ENCODE assay signal across 11 mouse cellular contexts in the genomic region with DNA sequence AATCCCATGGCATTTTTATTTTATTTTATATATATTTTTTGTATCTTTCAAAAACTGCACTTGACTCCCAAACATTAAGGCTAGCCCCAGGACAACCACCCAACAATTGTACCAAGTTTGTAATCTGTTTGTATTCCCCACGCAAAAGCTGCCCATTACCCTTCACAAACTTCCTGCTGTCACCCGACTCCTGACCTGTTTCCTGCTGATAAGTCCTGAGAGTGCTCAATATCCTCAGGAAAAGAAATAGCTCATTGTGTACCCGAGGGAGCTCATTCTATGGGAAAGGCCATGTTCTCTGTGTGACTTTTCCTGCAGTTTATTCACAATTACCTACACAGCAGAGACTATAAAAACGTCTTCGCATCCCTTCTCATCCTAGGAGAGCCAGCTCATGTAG. TPM values are rescaled to one million over a fixed set of nuclear protein-coding genes. Genes with fewer than 3 reads are reported as not detected.
DNase-seq lines count a peak whose midpoint lies in the region; ATAC-seq and TF ChIP-seq lines count a peak whose summit lies in the region.
"Had no signal": no experiment of that assay in that cellular context is flagged by ENCODE, and none has a peak within 500 bp of the region (broad histone marks: within the 10 kb centered on the region; RNA-seq: fewer than 3 reads in every experiment).

No protein-coding gene starts in this region.

- peaks cover 0 to 4% of the 10 kb centered on the region in 2 experiments; a peak in 1 of 4 replicates for H3K27me3 ChIP-seq in MEL (ENCODE audit: control insufficient read depth in 1 of 2, insufficient read depth in 2 of 2, low read length in 2 of 2)
- no peaks in the 10 kb centered on the region for H3K27me3 ChIP-seq in liver, postnatal 0 days (ENCODE audit: insufficient read depth, low read length)
- no peaks in the 10 kb centered on the region for H3K27me3 ChIP-seq in hindbrain, embryonic 10.5 days (ENCODE audit: insufficient read depth, poor library complexity, severe bottlenecking)

- peak; percentile 15 for DNase-seq in MEL (ENCODE audit: low read depth, low spot score)
- DNase-seq in embryo, embryonic 11 days, result peak; percentile 16
- DNase-seq in liver, postnatal 0 days, result no peak
- DNase-seq in thymus, postnatal 25 days, result no peak
- DNase-seq in spleen, adult 12 weeks (ENCODE audit: low spot score), result no peak
- no peak for DNase-seq in gastrocnemius, adult 8-10 months (ENCODE audit: low spot score in 2 of 2)
- no peak for DNase-seq in hindbrain, embryonic 10.5 days (ENCODE audit: low spot score)

- peak; percentile 16 to 32; a peak in 2 of 4 replicates for TF ChIP-seq EP300 in MEL (IDR thresholded peaks at IDR 0.05; ENCODE audit: low read depth in 1 of 2, low read length in 2 of 2)
- peak; percentile 82 for TF ChIP-seq EP300 in liver, postnatal 0 days (IDR thresholded peaks at IDR 0.05; ENCODE audit: low read depth)

- no peaks in the 10 kb centered on the region for H3K79me2 ChIP-seq in MEL (ENCODE audit: control insufficient read depth, insufficient read depth, low read length, poor library complexity)

- TF ChIP-seq POLR2A in MEL (IDR thresholded peaks at IDR 0.05; ENCODE audit: control insufficient read depth in 1 of 2, insufficient read depth in 1 of 2, low read depth in 1 of 2, low read length in 2 of 2, poor library complexity in 1 of 2), result no peak

- no peak overlapping the region for H3K4me3 ChIP-seq in MEL (ENCODE audit: control insufficient read depth in 1 of 2, insufficient read depth in 1 of 2, low read depth in 2 of 2, low read length in 2 of 2)
- no peak overlapping the region for H3K4me3 ChIP-seq in liver, postnatal 0 days (ENCODE audit: low read depth, low read length)
- no peak overlapping the region for H3K4me3 ChIP-seq in hindbrain, embryonic 10.5 days

- WGBS in liver, postnatal 0 days (ENCODE audit: insufficient replicate concordance), result 29% methylated on average over 5 of the region's 5 CpGs
- 47% methylated on average over 5 of the region's 5 CpGs for WGBS in hindbrain, embryonic 10.5 days

- H3K4me1 ChIP-seq in MEL (ENCODE audit: control insufficient read depth in 1 of 2, insufficient read depth in 2 of 2, low read length in 2 of 2), result peaks cover 0 to 3% of the 10 kb centered on the region in 2 experiments; a peak in 1 of 4 replicates
- H3K4me1 ChIP-seq in liver, postnatal 0 days (ENCODE audit: insufficient read depth), result peaks cover 13% of the 10 kb centered on the region
- H3K4me1 ChIP-seq in hindbrain, embryonic 10.5 days (replicated peaks), result no peaks in the 10 kb centered on the region

- H3K9me3 ChIP-seq in MEL (replicated peaks; ENCODE audit: insufficient read depth, low read length), result no peaks in the 10 kb centered on the region
- no peaks in the 10 kb centered on the region for H3K9me3 ChIP-seq in liver, postnatal 0 days (ENCODE audit: low read length)
- H3K9me3 ChIP-seq in hindbrain, embryonic 10.5 days, result no peaks in the 10 kb centered on the region

- H3K36me3 ChIP-seq in MEL (ENCODE audit: control insufficient read depth in 1 of 2, insufficient read depth in 2 of 2, low read length in 2 of 2), result no peaks in the 10 kb centered on the region; a peak in 1 of 4 replicates
- no peaks in the 10 kb centered on the region for H3K36me3 ChIP-seq in liver, postnatal 0 days (replicated peaks; ENCODE audit: insufficient read depth, low read length)
- H3K36me3 ChIP-seq in hindbrain, embryonic 10.5 days, result no peaks in the 10 kb centered on the region

- TF ChIP-seq CTCF in MEL (IDR thresholded peaks at IDR 0.05 in 2 of 3, conservative IDR thresholded peaks at IDR 0.05 in 1 of 3; ENCODE audit: control insufficient read depth in 1 of 3, insufficient read depth in 1 of 3, low read depth in 2 of 3, low read length in 3 of 3, poor library complexity in 1 of 3, severe bottlenecking in 1 of 3), result no peak
- no peak for TF ChIP-seq CTCF in liver, postnatal 0 days (IDR thresholded peaks at IDR 0.05; ENCODE audit: low read depth)

- H3K4me2 ChIP-seq in liver, postnatal 0 days (ENCODE audit: low read depth, low read length), result no peak overlapping the region

- TF ChIP-seq RAD21 in MEL (IDR thresholded peaks at IDR 0.05; ENCODE audit: low read depth, low read length), result no peak

- no peak overlapping the region for H3K9ac ChIP-seq in MEL (ENCODE audit: control insufficient read depth, low read depth, low read length, poor library complexity, severe bottlenecking)
- H3K9ac ChIP-seq in liver, postnatal 0 days (replicated peaks), result no peak overlapping the region

- ATAC-seq in hematopoietic stem cell, adult 5-6 weeks (replicated peaks in 1 of 2; ENCODE audit: insufficient read depth in 1 of 2, low FRiP score in 2 of 2, low TSS enrichment in 1 of 2, low read depth in 1 of 2, poor library complexity in 2 of 2, severe bottlenecking in 2 of 2), result peak; percentile 68 to 72
- peak; percentile 35; the same call in 1 of the 2 replicates for ATAC-seq in liver, postnatal 0 days

- H3K27ac ChIP-seq in MEL (ENCODE audit: control insufficient read depth, low read depth, low read length), result no peak overlapping the region
- no peak overlapping the region for H3K27ac ChIP-seq in liver, postnatal 0 days (ENCODE audit: low read depth)
- no peak overlapping the region for H3K27ac ChIP-seq in hindbrain, embryonic 10.5 days

TF ChIP-seq in MEL, 35 proteins besides CTCF, POLR2A, EP300 and RAD21:
- TF ChIP-seq ZNF384 (IDR thresholded peaks at IDR 0.05; ENCODE audit: low read depth, low read length), result no peak
- TF ChIP-seq MYB (IDR thresholded peaks at IDR 0.05; ENCODE audit: low read depth, low read length), result no peak
- TF ChIP-seq GATA1 (IDR thresholded peaks at IDR 0.05; ENCODE audit: low read depth, low read length), result 0 out of 2 replicates have a peak, but pooled peaks have one; percentile 6
- no peak for TF ChIP-seq CHD1 (IDR thresholded peaks at IDR 0.05; ENCODE audit: low read depth, low read length)
- TF ChIP-seq TCF12 (IDR thresholded peaks at IDR 0.05; ENCODE audit: low read depth, low read length), result peak; percentile 10; the same call in 1 of the 2 replicates
- no peak for TF ChIP-seq MAX (IDR thresholded peaks at IDR 0.05; ENCODE audit: low read length)
- no peak for TF ChIP-seq USF1 (IDR thresholded peaks at IDR 0.05; ENCODE audit: low read depth, low read length)
- TF ChIP-seq ZKSCAN1 (IDR thresholded peaks at IDR 0.05; ENCODE audit: low read depth, low read length), result no peak
- TF ChIP-seq TAL1 (IDR thresholded peaks at IDR 0.05; ENCODE audit: low read length), result peak; percentile 35
- TF ChIP-seq ZC3H11A (IDR thresholded peaks at IDR 0.05; ENCODE audit: low read depth, low read length), result no peak
- TF ChIP-seq BHLHE40 (IDR thresholded peaks at IDR 0.05; ENCODE audit: borderline replicate concordance, low read depth, low read length), result peak; percentile 43; the same call in 1 of the 2 replicates
- TF ChIP-seq E2F4 (IDR thresholded peaks at IDR 0.05; ENCODE audit: borderline replicate concordance, low read depth, low read length), result no peak
- TF ChIP-seq KAT2A (conservative IDR thresholded peaks at IDR 0.05; ENCODE audit: low read depth, low read length), result no peak
- TF ChIP-seq MEF2A (IDR thresholded peaks at IDR 0.05; ENCODE audit: extremely low read depth, insufficient replicate concordance, low read depth, low read length, poor library complexity, severe bottlenecking), result no peak
- no peak for TF ChIP-seq RCOR1 (IDR thresholded peaks at IDR 0.05; ENCODE audit: low read depth, low read length)
- no peak for TF ChIP-seq MAZ (IDR thresholded peaks at IDR 0.05; ENCODE audit: low read depth, low read length)
- no peak for TF ChIP-seq MXI1 (IDR thresholded peaks at IDR 0.05; ENCODE audit: low read depth, low read length)

RNA-seq across cellular contexts. Expression of a gene that starts 17.1 kb away (rescaled TPM):
- not detected in 2 replicates for total RNA-seq in MEL (2012; rRNA removed)
- polyA plus RNA-seq in MEL (2012; ENCODE audit: insufficient read depth in 1 of 2, insufficient read length in 2 of 2, low read depth in 1 of 2, low replicate concordance in 2 of 2, missing spikeins in 1 of 2), result not detected
- 0.50 and 1.0 TPM in 2 replicates for total RNA-seq in hematopoietic stem cell, adult 5-6 weeks (2017)
- 0.56 and 0.92 TPM in 2 replicates for polyA plus RNA-seq in liver, postnatal 0 days (2015; fragmentation: Nextera tagmentation; extraction: Ambion mirVana)
- total RNA-seq in gastrocnemius, adult 8-10 months (2022), result not detected
- polyA plus RNA-seq in hindbrain, embryonic 10.5 days (2016; fragmentation: Nextera tagmentation; extraction: Ambion mirVana), result 0.24 and 0.35 TPM in 2 replicates
- total RNA-seq: granulocyte monocyte progenitor cell, adult 5-6 weeks; left cerebral cortex, postnatal 25 days had no signal

RNA-seq across cellular contexts. Expression of a gene that starts 26.0 kb away (rescaled TPM):
- not detected in 2 replicates for total RNA-seq in MEL (2012; rRNA removed)
- not detected for polyA plus RNA-seq in MEL (2012; ENCODE audit: insufficient read depth in 1 of 2, insufficient read length in 2 of 2, low read depth in 1 of 2, low replicate concordance in 2 of 2, missing spikeins in 1 of 2)
- total RNA-seq in hematopoietic stem cell, adult 5-6 weeks (2017), result 9.8 and 12.4 TPM in 2 replicates
- polyA plus RNA-seq in liver, postnatal 0 days (2015; fragmentation: Nextera tagmentation; extraction: Ambion mirVana), result 0.65 and 1.0 TPM in 2 replicates
- total RNA-seq in gastrocnemius, adult 8-10 months (2022), result 1 to 10 TPM; 1.5 to 4.4 (median 2.0) TPM
- 0.46 and 1.2 TPM in 2 replicates for polyA plus RNA-seq in hindbrain, embryonic 10.5 days (2016; fragmentation: Nextera tagmentation; extraction: Ambion mirVana)
- total RNA-seq: granulocyte monocyte progenitor cell, adult 5-6 weeks had no signal

RNA-seq across cellular contexts. Expression of a gene that starts 28.7 kb away (rescaled TPM):
- total RNA-seq in MEL (2012; rRNA removed), result not detected in 2 replicates
- polyA plus RNA-seq in MEL (2012; ENCODE audit: insufficient read depth in 1 of 2, insufficient read length in 2 of 2, low read depth in 1 of 2, low replicate concordance in 2 of 2, missing spikeins in 1 of 2), result not detected
- total RNA-seq in hematopoietic stem cell, adult 5-6 weeks (2017), result 1.6 and 6.3 TPM in 2 replicates
- polyA plus RNA-seq in liver, postnatal 0 days (2015; fragmentation: Nextera tagmentation; extraction: Ambion mirVana), result 53.8 and 56.0 TPM in 2 replicates
- total RNA-seq in gastrocnemius, adult 8-10 months (2022), result not detected
- polyA plus RNA-seq in hindbrain, embryonic 10.5 days (2016; fragmentation: Nextera tagmentation; extraction: Ambion mirVana), result 13.3 and 18.0 TPM in 2 replicates
- total RNA-seq: left cerebral cortex, postnatal 25 days had no signal

RNA-seq across cellular contexts. Expression of a gene that starts 40.1 kb away (rescaled TPM):
- not detected in 2 replicates for total RNA-seq in MEL (2012; rRNA removed)
- polyA plus RNA-seq in MEL (2012; ENCODE audit: insufficient read depth in 1 of 2, insufficient read length in 2 of 2, low read depth in 1 of 2, low replicate concordance in 2 of 2, missing spikeins in 1 of 2), result not detected
- 0.25 TPM in 1 of 2 replicates, not detected in the other for total RNA-seq in hematopoietic stem cell, adult 5-6 weeks (2017)
- 0.11 TPM in 1 of 2 replicates, not detected in the other for polyA plus RNA-seq in liver, postnatal 0 days (2015; fragmentation: Nextera tagmentation; extraction: Ambion mirVana)
- total RNA-seq in gastrocnemius, adult 8-10 months (2022), result not detected
- not detected in 2 replicates for polyA plus RNA-seq in hindbrain, embryonic 10.5 days (2016; fragmentation: Nextera tagmentation; extraction: Ambion mirVana)
- total RNA-seq: granulocyte monocyte progenitor cell, adult 5-6 weeks; left cerebral cortex, postnatal 25 days; monocyte, adult 5-6 weeks had no signal

Comparison
In these comparisons a context has a peak if more than half of its experiments do, and no peak if none do; other contexts are left out.
1. DNase-seq: peak in MEL (single experiment) and embryo, embryonic 11 days (single experiment); none in liver, postnatal 0 days (single experiment), thymus, postnatal 25 days (single experiment), spleen, adult 12 weeks (single experiment), gastrocnemius, adult 8-10 months (0 of 2) and hindbrain, embryonic 10.5 days (single experiment).